In the genomic region with DNA sequence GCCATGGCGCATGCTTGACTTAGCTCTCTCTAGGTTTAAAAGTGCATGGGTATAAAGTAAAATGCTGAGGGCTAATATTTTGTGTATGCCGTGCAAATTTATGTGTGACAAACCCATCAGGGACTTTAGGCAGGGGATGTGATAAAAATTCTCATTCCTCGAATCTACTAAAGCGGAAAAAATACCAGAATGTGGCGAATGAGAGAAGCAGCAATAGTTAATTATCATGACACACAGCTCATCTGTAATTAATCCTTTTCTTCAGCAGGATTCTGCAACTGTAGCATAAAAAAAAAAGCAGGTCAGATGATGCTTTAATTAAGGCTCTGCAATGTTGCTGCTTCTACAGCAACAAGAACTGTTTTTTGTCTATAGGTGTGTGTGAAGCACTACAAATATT, we compare ENCODE assay signal across 13 mouse cellular contexts.
"Had no signal": no experiment of that assay in that cellular context is flagged by ENCODE, and none has a peak within 500 bp of the region (broad histone marks: within the 10 kb centered on the region; RNA-seq: fewer than 3 reads in every experiment).

No protein-coding gene starts in this region.

- H3K9ac ChIP-seq: limb, embryonic 13.5 days; liver, embryonic 14.5 days; neural tube, embryonic 12.5 days had no signal

- H3K4me2 ChIP-seq: limb, embryonic 13.5 days; neural tube, embryonic 12.5 days had no signal

- H3K9me3 ChIP-seq: limb, embryonic 13.5 days; neural tube, embryonic 12.5 days had no signal

- H3K36me3 ChIP-seq: limb, embryonic 13.5 days; neural tube, embryonic 12.5 days had no signal

- H3K27ac ChIP-seq: layer of hippocampus, adult 2 months; limb, embryonic 13.5 days; liver, embryonic 14.5 days; neural tube, embryonic 12.5 days; stomach, postnatal 0 days had no signal

- H3K27me3 ChIP-seq: limb, embryonic 13.5 days; neural tube, embryonic 12.5 days had no signal

- ATAC-seq: intestine, postnatal 0 days had no signal

- H3K4me1 ChIP-seq: limb, embryonic 13.5 days; neural tube, embryonic 12.5 days had no signal

- DNase-seq: kidney, adult 9 months; kidney, postnatal 10 days; kidney, postnatal 4 days; lung, adult 18-20 months; right cerebral cortex, adult 18-20 months; right cerebral cortex, postnatal 25 days; thymus, postnatal 14 days had no signal

- H3K4me3 ChIP-seq: layer of hippocampus, adult 2 months; limb, embryonic 13.5 days; neural tube, embryonic 12.5 days had no signal
